Mouse (Mus musculus) embryonic facial prominence, embryonic 15.5 days (tissue): ENCODE measurements around the gene Hlcs. TPM values are rescaled to one million over a fixed set of nuclear protein-coding genes. Genes with fewer than 3 reads are reported as not detected.

Source experiments
- ATAC-seq: fragments of 200-750 bp; cut with Nextera tagmentation; 2 replicates; pipeline ENCODE4 v1.8.0; 2017; ENCODE audit warnings: low read depth, moderate TSS enrichment; ENCODE audit not compliant: insufficient number of reproducible peaks, low FRiP score, low TSS enrichment
- H3K27ac ChIP-seq: fragments of 300-500 bp; sonication (generic); replicated peaks from 2 replicates; pipeline ENCODE4 v1.5.1; 2015; ENCODE audit warnings: mild to moderate bottlenecking, inconsistent platforms
- H3K27me3 ChIP-seq: fragments of 300-500 bp; sonication (generic); 2 replicates; pipeline ENCODE4 v1.6.1; 2015; ENCODE audit warnings: inconsistent platforms
- H3K36me3 ChIP-seq: fragments of 300-500 bp; sonication (generic); 2 replicates; pipeline ENCODE4 v1.6.1; 2015; ENCODE audit warnings: mild to moderate bottlenecking, inconsistent platforms
- H3K4me1 ChIP-seq: fragments of 300-500 bp; sonication (generic); 2 replicates; pipeline ENCODE4 v1.6.1; 2015; ENCODE audit warnings: inconsistent platforms
- H3K4me2 ChIP-seq: fragments of 300-500 bp; sonication (generic); replicated peaks from 2 replicates; pipeline ENCODE4 v1.6.1; 2015; ENCODE audit warnings: mild to moderate bottlenecking, inconsistent platforms
- H3K4me3 ChIP-seq: fragments of 300-500 bp; sonication (generic); replicated peaks from 2 replicates; pipeline ENCODE4 v1.5.1; 2015; ENCODE audit warnings: mild to moderate bottlenecking, inconsistent platforms
- H3K9ac ChIP-seq: fragments of 300-500 bp; sonication (generic); 2 replicates; pipeline ENCODE4 v1.6.1; 2015; ENCODE audit warnings: inconsistent platforms
- H3K9me3 ChIP-seq: fragments of 300-500 bp; sonication (generic); replicated peaks from 2 replicates; pipeline ENCODE4 v1.6.1; 2016; ENCODE audit warnings: inconsistent platforms
- WGBS: fragments of 180-500 bp; shearing (Covaris S2); methylation state at CpG from one replicate; pipeline ENCODE4 v1.1.7; 2015; 5-methylcytosine and 5-hydroxymethylcytosine counted together
- polyA plus RNA-seq: library from polyadenylated mRNA; unstranded; fragments of >200 nt; fragmentation: Nextera tagmentation; extraction: Ambion mirVana; gene quantifications from 2 replicates; pipeline ENCODE4 v1.2.1, GENCODE M21; 2015

Hlcs gene
- polyA plus RNA-seq, 1 experiment from 2014 or later: 11.1 TPM

DNA sequence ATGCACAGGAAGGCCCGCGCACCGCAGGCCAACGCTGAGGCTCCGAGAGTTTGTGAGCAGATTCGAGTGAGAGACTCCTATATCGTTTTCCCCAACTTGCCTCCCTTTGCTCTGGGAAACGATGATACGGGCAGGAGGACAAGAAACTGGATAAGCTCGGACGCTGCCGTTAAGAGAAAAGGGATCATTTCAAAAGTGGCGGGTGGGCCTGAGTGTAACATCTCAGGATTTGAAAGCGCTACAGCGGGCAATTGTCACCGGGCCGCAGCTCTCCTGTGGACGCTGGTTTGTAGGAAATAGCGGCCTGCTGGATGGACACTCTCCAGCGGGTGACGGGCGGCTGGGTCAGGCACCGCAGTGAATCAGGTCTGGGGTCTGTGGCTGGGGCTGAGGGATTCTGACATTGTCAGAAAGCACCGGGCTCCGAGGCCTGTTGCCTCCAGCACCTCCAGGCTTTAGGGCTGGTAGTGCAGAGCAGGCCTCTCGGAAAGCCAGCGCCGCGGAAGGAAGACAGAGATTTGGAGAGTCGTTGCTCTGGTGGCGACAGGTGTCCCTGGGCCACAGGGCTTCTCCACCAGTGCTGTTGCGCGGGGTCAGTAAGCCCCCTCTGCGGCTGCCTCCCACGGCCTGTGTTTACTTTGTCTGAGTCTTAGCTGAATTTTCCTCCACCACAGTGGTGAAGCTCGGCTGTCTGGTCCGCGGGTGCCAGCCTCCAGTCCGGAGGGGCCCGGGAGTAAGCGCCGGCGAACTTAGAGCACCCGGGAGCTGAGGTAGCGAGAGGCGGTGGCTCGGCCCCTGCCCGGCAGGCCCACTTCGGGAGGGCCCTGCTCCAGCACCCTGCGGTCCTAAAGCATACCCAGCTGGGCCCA, 226.4 kb downstream of the Hlcs start:
- Histone ChIP-seq H3K9me3 (no peaks in the 10 kb centered on the region), H3K4me1 (peaks cover 36% of the 10 kb centered on the region), H3K9ac (no peak overlapping the region), H3K4me2 (no peak overlapping the region; the same call in 1 of the 2 replicates), H3K36me3 (no peaks in the 10 kb centered on the region), H3K4me3 (peak overlapping the region; percentile 2; the same call in 1 of the 2 replicates), H3K27ac (no peak overlapping the region), H3K27me3 (peaks cover 98% of the 10 kb centered on the region)
- no peak for ATAC-seq
- 5% methylated on average over 50 of the region's 50 CpGs for WGBS

DNA sequence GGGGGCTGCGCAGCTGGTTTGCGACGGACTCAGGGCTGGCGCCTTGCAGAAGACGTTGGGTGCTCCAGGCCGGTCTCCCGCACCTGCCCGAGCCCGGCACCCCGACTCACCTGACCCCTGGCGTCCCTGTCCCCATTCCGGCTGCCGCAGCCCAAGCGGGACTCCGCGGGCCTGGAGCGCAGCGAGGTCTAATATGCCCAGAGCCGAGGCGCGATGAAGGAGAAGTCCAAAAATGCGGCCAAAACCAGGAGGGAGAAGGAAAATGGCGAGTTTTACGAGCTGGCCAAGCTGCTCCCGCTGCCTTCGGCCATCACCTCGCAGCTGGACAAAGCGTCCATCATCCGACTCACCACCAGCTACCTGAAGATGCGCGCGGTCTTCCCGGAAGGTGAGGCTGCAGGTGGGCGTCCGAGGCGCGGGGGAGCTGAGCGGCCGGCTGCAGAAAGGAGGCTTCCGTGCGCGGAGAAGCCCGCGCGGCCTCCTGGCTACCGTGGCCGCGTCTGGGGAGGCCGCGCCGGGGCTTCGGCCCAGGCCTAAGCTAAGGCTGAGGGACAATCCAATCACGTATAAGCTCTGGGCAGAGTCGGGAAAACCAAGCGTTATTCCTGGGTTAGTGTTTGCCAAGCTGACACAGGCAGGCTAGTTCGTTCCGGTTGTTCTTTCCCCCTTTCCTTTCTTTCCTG, 227.6 kb downstream of the Hlcs start:
- H3K36me3 ChIP-seq: no peaks in the 10 kb centered on the region
- H3K9me3 ChIP-seq: no peaks in the 10 kb centered on the region
- peaks cover 36% of the 10 kb centered on the region for H3K4me1 ChIP-seq
- peak overlapping the region; percentile 72 for H3K4me2 ChIP-seq
- under 1% methylated on average over 57 of the region's 57 CpGs for WGBS
- H3K27ac ChIP-seq: no peak overlapping the region
- H3K27me3 ChIP-seq: peaks cover 98% of the 10 kb centered on the region
- H3K4me3 ChIP-seq: peak overlapping the region; percentile 43
- 0 out of 2 replicates have a peak overlapping the region, but pooled peaks have one; percentile 12 for H3K9ac ChIP-seq
- ATAC-seq: no peak

DNA sequence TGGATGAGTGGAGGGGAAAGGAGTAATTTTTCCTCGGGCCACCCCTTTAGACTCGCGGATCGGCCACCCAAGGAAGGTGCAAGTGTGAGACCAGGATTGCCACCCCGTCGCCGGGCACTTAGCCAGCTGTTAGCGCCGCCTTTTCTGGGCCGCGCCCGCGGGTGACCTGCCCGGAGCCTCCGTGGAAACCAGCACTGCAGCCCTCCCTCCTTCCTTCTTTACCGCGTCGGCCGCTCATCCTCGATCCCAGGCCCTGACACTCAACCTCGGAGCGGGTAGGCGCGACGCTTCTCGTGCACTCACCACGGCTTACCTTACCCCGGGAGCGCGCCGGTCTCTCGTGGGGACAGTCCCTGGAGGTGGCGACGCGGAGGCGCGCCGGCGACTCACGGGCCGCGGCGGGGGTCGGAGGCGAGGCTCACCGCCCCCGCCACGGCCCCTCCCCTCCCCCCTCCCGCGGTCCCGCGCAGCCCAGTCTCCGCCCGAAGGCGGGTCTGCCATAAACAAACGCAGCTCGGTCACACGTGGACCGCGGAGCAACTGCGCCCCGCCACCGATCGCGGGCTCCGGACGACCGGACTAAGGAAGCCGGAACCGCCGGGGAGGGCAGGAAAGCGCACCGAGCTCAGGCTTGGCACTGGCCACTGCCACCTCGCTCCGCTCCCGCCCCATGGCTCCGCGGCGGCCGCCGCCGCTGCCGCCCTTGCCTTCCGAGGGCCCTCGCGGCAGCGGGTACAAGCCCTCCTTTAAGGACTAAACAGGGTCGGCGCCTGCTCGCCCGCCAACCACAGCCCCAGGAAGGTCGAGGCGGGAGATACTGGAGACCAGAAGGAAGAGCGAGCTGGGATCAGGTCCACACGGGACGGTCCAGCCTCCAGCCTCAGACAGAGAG, 228.4 kb downstream of the Hlcs start, which contains the start of gene Sim2:
Sim2 (plus strand) TSS at position 221 of the 892 bp plus-strand sequence.
- Histone ChIP-seq H3K9ac (peak within 1 kb of the TSS; percentile 12; the same call in 1 of the 2 replicates), H3K27me3 (peaks cover 98% of the 10 kb centered on the region), H3K36me3 (no peaks in the 10 kb centered on the region), H3K4me2 (peak within 1 kb of the TSS; percentile 72), H3K9me3 (no peaks in the 10 kb centered on the region), H3K4me3 (peak within 1 kb of the TSS; percentile 43), H3K4me1 (peaks cover 38% of the 10 kb centered on the region), H3K27ac (no peak within 1 kb of the TSS)
- under 1% methylated on average over 95 of the region's 96 CpGs for WGBS
- 0 out of 2 replicates have a peak, but pooled peaks have one; percentile 21 for ATAC-seq

DNA sequence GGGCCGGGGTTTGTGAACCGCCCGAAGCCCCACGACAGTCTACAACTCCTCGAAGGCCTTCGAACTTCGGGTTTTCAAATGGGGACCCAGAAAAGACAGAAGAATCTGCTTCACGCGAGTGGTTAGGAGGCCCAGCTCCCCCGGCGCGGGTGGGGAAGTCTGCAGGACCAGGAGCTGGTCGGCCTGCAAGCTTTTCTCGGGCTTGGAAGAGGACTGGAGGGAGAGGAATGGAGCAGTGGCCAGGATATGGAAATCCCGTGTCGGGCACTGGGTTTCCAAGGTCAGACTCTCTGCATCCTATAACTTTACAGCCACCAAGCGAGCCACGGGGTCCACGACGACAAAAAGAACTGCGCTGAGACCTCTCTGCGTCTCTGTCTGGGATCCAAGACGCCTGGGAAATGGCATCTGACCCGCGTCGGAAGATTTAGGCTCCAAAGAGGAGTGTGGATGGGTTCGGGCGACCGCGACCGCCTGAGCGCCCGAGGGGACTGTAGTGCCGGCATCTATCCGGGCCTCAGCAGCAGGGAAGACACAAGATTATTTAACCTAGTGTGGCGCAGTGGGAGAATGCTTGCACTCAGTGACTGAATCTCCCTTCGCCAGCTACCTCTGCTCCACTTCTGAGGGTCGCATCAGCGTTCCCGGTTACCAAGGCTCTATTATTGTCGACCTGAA, 229.4 kb downstream of the Hlcs start:
- no peaks in the 10 kb centered on the region for H3K36me3 ChIP-seq
- H3K4me3 ChIP-seq: peak overlapping the region; percentile 43; the same call in 1 of the 2 replicates
- peaks cover 42% of the 10 kb centered on the region for H3K4me1 ChIP-seq
- no peak overlapping the region for H3K27ac ChIP-seq
- WGBS: 2% methylated on average over 41 of the region's 41 CpGs
- H3K9ac ChIP-seq: no peak overlapping the region
- no peak for ATAC-seq
- peak overlapping the region; percentile 72; the same call in 1 of the 2 replicates for H3K4me2 ChIP-seq
- peaks cover 96% of the 10 kb centered on the region for H3K27me3 ChIP-seq
- no peaks in the 10 kb centered on the region for H3K9me3 ChIP-seq

DNA sequence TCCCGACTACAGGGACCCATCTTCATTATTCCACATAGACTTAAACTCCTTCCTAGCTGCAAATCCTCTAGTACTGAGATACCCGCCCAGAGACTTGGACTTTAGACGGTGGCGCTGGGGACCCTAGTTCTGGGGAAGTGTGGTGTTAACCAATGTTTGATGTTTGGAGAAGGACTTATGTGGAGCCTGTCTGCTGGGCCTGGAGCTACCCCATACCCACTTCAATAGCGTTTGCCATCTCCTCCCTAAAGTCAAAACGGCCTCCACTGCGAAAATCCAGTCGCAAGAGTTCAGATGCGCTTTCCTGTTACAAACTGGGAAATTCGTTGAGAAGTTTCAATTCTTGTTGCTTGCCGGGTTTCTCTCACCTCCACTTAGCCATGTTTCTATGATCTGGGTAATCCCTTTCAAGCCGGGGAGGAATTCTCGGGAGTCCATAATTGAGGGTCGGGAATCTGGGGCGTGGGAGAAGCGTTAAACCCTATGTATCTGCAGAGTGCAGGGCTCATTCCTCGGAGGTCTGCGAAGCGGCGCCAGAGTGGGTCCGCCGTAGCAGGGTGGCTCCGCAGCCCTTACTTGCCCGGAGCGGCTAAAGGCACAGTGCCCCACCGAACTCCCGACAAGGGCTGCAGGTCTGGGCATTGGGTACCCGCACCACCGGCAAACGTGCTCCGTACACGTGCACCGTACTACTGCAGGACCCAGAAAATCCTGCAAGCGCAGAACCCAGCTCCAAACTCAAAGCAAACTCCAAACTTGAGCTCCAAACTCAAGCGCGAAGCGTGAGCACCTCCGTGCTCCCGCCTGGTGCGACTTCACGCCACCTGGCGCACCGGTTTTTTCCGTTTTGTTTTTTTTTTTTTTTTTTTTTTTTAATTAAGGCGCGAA, 230.2 kb downstream of the Hlcs start:
- Histone ChIP-seq H3K27me3 (peaks cover 95% of the 10 kb centered on the region), H3K27ac (no peak overlapping the region), H3K36me3 (no peaks in the 10 kb centered on the region), H3K9me3 (no peaks in the 10 kb centered on the region), H3K4me3 (no peak overlapping the region), H3K9ac (no peak overlapping the region), H3K4me2 (no peak overlapping the region), H3K4me1 (peaks cover 44% of the 10 kb centered on the region)
- no peak for ATAC-seq
- 3% methylated on average over 46 of the region's 46 CpGs for WGBS

DNA sequence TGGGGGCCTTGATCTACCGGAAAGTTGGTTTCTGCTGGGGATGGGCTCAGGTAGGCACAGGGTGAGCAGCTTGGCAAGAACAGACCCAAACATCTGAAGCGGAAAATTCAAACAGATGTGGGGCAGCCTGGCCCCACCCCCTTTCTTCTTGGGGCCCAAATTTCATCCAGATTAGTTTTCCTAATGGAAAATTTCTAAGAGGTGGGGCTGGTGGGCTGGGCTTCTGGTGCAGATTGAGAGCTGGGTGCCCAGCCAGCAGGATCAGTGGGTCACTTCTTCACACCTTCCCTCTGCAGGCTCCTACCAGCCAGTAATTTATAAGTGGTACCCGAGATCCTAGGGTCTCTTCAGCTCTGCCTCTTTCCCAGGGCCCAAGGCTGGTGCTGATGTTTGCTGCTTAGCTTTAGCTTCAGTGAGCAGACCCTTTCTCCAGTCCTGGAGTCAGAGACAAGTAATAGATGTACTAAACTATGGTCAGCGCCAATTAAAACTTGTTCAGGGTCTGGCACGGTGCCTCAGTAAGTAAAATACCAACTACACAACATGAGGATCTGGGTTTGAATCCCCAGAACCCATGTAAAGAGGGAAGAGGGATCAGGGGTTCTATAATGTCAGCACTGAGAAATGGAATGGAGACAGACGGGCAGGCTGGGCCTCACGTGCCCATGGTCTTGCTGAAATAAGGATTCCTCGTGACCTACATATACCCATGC, 231.2 kb downstream of the Hlcs start:
- H3K4me1 ChIP-seq: peaks cover 41% of the 10 kb centered on the region
- no peaks in the 10 kb centered on the region for H3K36me3 ChIP-seq
- H3K27me3 ChIP-seq: peaks cover 95% of the 10 kb centered on the region
- no peak overlapping the region for H3K4me3 ChIP-seq
- no peak for ATAC-seq
- no peaks in the 10 kb centered on the region for H3K9me3 ChIP-seq
- no peak overlapping the region for H3K9ac ChIP-seq
- WGBS: 13% methylated on average over 8 of the region's 8 CpGs
- H3K4me2 ChIP-seq: no peak overlapping the region
- no peak overlapping the region for H3K27ac ChIP-seq

DNA sequence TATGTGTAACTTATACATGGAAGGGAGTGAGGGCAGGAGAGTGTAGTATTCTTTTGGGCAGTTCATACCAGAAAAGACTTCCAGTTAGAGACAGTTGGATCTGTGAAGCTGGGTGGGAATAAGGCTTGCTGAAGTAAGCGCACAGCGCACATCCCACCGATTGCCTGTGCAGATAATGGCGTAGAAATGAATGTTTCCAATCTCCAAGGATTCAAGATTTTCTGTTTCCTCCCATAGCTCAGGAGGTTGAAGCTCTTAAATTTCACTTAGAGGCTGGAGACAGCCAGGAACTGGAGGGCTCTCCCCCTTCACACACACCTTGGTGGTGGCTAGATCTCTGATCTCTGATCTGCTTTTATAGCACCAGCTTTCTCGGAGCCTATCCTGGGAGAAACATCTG, 231.8 kb downstream of the Hlcs start:
- peaks cover 36% of the 10 kb centered on the region for H3K4me1 ChIP-seq
- H3K27ac ChIP-seq: no peak overlapping the region
- no peak overlapping the region for H3K4me3 ChIP-seq
- no peak overlapping the region for H3K9ac ChIP-seq
- H3K27me3 ChIP-seq: peaks cover 94% of the 10 kb centered on the region
- H3K9me3 ChIP-seq: no peaks in the 10 kb centered on the region
- 8% methylated on average over 5 of the region's 5 CpGs for WGBS
- H3K4me2 ChIP-seq: no peak overlapping the region
- H3K36me3 ChIP-seq: no peaks in the 10 kb centered on the region
- ATAC-seq: no peak

DNA sequence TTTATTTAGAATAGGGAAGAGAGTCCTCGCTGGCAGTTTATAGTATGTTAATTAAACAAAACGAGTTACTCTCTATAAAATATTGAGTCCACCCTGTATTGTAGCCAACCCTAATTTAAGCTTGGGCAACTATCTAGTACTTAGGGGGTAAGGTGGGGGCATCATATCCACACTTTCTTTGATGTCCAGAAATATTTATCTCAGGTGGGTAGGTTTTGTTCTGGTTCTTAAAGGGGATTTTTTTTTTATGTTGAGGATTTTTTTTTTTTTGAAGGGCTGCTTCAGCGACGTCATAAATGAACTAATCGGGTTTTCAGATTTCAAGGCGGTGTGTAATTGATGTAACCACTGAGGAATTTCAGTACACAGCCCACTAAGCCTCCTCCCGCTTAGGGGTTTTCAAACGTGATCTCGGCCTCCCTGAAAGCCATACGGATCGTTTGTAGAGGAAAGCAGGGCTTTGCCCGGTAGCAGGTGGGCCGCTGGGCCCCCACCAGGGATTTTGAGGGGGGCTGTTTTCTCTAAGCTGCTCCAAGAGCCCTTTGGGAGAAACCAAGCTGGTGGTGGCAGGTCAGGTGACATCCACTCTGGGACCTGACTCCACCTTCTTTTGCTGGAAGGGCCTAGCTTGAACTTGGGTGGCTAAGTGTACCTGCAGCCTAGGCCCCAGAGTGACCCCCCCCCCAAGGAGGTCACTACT, 233.4 kb downstream of the Hlcs start:
- Histone ChIP-seq H3K4me3 (0 out of 2 replicates have a peak overlapping the region, but pooled peaks have one; percentile 10), H3K27me3 (peaks cover 95% of the 10 kb centered on the region)
- ATAC-seq: 0 out of 2 replicates have a peak, but pooled peaks have one; percentile 21

More for the DNA sequence above, 233.4 kb downstream of the Hlcs start:
- no peak overlapping the region for H3K4me2 ChIP-seq
- WGBS: 5% methylated on average over 13 of the region's 13 CpGs
- H3K27ac ChIP-seq: no peak overlapping the region
- H3K9ac ChIP-seq: no peak overlapping the region
- no peaks in the 10 kb centered on the region for H3K36me3 ChIP-seq
- H3K9me3 ChIP-seq: no peaks in the 10 kb centered on the region
- peaks cover 26% of the 10 kb centered on the region for H3K4me1 ChIP-seq
